Mouse (Mus musculus) gonadal fat pad, adult 2 months (tissue): ENCODE measurements around the gene Clec2l. TPM values are rescaled to one million over a fixed set of nuclear protein-coding genes. Genes with fewer than 3 reads are reported as not detected.

Experiments used
- DNase-seq: peaks from one replicate; pipeline ENCODE4 v3.0.0-alpha.2; 2012; ENCODE audit warnings: low read depth
- polyA plus RNA-seq: library from polyadenylated mRNA; depleted of rRNA; stranded (reverse); fragments of >200 nt; gene quantifications from 2 replicates; pipeline ENCODE4 v1.2.3, GENCODE M21; 2012; rRNA removed

The Clec2l gene
- 38.3 and 43.5 TPM in 2 replicates for polyA plus RNA-seq

DNA sequence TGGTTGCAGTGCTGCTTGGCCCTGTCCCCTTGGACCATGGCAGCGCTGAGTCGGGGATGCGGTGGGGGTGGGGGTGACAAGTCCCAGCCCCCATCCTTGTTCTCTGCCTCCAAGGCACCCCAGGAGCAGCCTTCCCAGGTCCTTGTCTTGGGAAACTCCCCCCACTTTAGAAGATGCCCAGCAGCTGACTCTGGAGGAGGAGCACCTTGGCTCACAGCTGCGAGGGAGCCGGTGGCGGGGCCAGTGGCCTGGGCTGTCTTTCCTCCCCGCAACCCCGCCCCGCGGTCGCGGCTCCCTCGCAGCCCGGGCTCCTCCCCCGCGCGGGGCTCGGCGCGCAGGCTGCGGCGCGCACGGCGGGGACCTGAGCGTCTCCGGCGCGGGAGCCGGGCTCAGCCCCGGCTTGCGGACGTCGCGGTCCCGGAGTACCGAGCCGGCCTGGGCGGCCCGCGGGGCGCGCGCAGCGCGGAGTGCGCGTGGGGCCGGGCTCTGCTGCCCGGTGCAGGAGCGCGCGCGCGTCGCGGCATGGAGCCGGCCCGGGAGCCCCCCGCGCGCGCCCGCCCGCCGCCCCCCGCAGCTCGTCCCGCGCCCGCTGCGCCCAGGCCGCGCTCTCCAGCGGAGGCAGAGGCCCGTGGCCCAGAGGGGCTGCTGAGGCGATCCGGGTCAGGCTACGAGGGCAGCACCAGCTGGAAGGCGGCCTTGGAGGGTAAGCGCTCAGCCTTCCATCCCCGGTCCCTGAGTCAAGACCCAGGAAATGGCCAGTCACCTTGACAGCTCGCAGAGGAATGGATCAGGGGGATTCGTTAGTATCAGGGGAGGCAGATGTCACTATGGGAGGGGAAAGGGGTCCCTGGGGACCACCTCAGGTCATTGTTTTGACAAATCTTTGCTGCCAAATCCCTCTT lies at the start of gene Clec2l:
Clec2l (plus strand) TSS at position 356 of the 902 bp plus-strand sequence.
- DNase-seq, result no peak

DNA sequence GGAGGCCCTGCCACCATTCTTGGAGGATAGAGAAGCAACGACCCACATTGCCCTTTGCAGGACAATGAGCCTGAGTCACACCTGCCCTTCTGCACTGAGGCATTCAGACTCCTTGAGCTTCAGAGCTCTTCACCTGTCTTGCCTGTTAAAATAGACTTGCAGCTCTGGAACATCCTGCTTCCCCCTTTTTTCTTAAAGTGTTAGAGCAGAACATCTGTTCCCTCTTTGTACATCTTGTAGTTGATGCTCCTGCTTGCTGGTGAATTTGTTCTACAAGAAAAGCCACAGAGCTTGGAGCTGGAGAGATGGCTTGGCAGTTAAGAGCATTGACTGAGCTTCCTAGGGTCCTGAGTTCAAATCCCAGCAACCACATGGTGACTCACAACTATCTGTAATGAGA lies 40.5 kb upstream of the Clec2l start:
- no peak for DNase-seq

DNA sequence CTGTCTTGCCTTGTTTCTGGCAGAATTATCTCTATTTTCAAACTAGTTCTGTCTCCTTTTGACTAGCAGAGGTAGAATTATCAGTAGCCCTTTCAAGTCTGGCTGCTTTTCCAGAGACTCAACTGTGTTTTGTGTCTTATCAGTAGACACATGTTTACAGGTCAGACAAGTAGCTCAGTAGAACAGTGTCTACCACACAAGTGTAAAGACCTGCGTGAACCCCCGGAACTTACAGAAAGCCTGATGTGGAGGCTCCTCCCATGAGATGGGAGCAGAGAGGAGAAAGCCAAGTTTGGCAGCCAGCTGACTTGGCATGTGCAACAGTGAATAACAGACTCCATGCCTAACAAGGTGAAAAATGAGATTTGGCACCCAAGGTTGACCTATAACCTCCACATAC lies 39.4 kb upstream of the Clec2l start:
- no peak for DNase-seq

DNA sequence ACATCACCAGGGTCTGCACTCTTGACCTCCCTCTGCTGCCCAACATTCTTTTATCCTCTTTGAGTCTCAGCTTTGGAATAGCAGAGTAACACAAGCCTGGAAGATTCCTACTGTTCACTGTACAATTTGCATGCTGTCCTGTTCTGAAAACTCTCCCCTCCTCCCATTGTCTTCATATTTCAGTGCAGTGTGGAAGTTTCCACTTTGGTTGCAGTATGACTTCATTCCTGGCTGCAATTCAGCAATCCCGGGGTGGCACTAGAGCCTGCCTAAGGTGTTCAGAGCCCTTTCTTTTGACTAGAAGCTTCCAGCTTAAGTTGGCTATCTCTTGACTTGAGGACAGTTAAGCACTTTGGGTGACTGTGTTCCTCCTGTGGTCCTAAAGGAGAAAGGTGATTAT lies 38.4 kb upstream of the Clec2l start:
- DNase-seq, result no peak

DNA sequence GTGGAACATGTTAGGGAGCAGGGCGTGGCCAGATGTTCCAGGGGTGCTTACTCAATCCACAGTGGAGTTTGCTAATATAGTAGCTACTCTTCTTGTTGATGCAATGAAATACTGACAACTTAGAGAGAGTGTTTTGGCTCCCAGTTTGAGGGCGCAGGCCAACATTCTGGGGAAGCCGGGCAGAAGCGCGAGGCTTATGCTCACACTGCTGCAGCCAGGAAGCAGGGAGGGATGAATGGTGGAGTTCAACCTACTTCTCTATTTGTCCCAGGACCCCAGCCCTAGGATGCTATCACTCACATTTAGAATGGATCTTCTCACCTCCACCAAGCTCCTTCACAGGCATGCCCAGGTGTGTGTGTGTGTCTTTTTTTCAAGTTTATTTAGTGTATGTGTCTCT lies 36.8 kb upstream of the Clec2l start:
- no peak for DNase-seq

DNA sequence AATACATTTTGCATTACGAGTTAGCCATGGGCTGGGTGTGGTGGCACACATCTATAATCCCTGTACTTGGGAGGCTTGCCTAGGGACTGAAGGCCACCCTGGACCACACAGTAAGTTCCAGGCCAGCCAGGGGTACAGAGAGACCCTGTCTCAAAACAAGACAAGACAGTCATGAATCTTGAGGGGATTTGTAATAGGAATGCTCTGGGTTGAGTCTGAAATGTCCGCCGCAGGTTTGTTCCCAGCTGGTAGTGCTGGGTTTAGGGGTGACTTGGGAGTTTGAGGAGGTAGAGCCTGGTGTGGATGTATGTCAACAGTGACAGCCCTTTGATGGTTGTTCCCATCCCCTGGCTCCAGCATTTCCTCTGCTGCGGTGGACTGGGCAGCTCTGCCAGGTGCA lies 35.8 kb upstream of the Clec2l start:
- no peak for DNase-seq

DNA sequence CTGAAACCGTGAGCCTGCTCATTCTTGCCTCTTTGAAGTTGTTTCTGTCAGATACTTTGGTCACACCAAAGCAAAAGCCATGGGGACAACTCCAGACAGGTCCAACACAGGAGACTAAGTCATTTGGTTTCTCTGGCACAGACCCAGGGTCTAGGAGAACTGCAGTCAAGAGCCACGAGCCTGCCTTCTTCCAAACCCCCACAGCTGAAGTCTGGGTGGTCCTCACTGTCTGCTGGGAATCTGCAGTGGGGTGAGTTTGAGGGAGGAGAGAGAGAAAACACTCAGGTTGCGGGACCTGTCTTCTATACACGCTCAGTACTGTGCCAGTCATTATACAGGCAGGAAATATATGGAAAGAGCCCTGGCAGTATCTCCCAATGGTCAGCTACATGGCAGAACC lies 35.4 kb upstream of the Clec2l start:
- no peak for DNase-seq

DNA sequence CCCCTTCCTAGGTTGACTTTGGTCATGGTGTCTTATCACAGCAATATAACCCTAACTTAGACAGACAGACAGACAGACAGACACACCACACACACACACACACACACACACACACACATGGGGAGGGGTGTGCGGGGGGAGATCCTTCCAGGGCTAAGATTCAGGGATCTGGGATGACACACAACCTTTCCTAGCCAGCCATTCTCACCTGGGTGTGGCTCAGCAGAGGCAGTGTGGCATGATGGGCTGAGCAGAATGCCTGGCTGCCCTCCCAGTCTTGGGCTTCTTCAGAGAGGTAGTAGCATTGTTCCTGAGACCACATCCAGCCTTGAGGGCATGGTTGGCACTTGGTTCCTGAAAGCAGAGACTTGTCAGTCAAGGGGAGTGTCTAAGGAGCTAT lies 33.3 kb upstream of the Clec2l start:
- DNase-seq, result no peak

DNA sequence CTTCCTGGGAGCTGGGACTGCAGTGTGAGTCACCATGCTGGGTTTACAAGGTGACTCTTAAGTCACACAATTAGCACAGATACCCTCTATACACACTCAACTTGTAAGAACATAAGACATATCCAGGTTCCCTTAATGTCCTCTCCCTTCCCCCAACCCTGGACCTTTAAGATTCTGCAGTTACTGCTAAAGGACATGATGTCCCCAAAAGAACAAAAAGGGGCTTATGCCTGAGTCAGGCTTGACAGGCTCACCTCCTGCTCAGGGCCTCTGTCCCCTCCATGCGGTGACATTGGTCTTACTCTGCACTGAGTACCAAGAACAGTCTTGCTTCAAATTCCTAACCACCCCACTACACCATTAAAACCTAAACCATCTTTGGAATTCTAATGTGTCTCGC lies 30.0 kb upstream of the Clec2l start:
- no peak for DNase-seq

DNA sequence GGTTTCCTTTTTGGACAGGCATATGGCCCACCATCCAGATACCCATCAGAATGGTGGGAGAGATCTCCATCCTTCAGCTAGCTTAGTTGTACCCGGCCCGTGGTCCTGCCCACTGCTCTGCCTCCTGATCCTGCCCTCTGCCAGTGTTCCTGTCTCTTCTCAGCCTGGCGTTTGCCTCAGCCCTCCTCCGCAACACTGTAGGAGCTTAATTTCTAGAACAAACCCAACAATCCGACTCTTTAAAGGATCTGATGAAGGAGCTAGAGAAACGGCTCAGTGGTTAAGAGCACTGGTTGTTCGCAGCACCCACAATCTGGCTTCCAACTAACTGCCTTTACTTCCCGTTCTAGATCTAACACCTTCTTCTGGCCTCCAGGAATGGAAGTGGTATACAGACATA lies 28.4 kb upstream of the Clec2l start:
- DNase-seq, result no peak

DNA sequence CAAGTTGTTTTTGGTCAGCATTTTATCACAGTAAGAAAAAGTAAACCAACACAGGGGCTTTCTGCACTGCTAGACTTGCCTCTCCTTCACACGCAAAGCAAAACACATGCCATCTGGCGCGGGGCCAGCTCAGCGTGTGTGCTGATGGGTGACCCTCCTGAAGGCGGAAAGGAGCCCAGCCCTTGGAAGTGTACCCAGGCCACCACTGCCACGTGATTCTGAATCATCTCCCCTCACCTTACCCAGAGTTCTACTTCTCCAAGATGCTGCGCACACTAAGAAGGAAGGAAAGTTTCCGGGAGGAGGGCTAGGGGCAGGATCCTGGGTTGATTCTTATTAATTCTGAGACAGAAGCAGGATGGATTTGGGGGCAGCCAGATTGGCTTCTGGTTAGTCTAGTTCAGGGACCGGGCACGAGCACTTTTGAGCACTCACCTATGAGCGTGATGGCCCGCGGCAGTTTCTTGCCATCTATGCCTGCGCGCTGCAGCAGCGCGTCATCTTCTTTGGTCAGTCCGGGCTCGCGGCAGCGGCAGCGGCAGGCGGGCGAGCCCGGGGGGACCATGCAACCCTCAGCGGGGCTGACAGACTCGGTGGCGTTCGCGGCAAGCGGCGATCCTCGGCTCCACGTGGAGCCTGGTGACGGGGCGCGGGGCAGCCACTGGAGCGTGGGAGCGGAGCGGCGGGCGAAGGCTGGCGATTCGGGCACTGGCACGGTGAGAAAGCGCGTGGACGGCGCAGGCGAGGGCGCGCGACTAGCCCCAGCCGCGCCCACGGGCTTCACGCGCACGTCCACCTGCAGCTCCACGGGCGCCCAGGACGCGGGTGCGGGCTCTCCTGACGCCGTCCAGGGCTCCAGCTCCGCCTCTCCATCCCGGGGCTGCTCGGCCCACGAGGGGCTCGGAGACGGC lies 26.7 kb upstream of the Clec2l start:
- DNase-seq, result no peak

DNA sequence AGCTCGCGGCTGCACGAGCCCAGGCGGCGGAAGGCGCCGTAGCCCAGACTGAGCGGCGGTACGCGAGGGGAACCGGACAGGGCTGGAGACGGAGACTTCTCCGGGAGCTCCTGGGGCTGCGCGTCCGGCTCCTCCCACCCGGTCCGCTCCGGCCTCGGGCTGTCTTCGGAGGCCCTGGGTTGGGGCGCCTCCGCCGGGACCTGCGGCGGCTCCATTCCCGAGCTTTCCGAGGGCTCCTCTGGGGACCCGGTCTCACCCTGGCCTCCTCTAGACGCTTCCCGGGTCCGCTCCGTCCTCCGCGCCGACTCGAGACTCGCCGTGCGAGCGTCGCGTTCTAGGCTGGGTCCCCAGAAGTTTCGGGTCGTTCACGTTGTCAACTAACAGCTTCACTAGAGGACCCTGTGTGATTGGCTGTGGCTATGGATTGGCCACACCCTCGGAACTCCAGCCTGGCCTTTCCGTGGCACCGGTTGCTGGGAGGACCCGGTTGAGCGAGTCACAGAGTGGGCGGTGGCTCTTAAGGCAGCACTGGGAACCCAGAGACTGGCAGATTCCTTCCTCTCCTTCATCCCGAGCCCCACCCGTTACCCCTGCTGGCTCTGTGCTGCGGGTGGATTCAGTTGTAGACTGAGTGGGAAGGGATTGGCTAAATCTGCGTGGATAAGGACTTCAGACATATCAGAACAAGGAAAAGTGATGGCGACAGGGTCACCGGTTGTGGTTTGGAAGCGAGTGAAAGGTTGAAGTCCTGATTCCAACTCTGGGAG lies 25.8 kb upstream of the Clec2l start, which contains the start of gene Klrg2:
Klrg2 (minus strand) TSS at position 391 of the 767 bp plus-strand sequence.
- no peak for DNase-seq

DNA sequence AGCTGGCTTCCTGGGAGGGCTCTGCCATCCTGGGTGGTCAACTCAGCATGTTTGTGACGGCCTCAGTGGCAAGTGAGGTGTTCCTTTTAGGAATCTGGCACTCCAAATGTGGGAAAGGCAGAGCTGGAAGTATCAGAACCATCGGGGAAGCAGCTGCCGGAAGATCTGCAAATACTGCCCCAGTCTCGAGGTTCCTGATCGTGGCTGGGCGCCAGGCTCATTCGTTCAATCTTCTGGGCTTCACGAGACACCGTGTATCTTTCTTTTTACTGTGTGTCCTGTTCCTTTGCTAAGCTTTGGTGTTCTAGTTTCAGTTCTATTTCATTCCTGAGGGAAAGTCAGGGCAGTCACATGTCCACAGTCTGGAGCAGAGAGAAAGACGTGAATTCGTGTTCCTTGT lies 22.5 kb upstream of the Clec2l start:
- DNase-seq, result no peak

DNA sequence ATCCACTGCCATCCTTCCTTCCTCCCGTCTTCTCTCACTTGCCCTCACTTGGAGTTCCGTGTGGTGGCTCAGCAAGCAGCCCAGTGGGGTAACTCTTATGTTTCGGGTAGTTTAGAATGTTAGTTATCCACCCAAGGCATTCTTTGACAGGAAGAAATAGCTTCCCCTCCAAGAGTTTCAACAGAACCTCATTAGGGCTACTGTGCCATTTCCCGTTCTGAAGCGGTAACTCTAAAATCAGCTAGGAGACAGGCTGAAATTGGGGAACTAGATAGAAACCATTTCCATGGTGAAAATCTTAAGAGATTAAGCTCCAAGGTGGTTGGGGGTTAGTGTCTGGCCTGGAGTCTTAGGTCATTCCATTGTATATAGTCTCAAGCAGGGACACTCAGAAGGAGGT lies 21.6 kb upstream of the Clec2l start:
- no peak for DNase-seq

DNA sequence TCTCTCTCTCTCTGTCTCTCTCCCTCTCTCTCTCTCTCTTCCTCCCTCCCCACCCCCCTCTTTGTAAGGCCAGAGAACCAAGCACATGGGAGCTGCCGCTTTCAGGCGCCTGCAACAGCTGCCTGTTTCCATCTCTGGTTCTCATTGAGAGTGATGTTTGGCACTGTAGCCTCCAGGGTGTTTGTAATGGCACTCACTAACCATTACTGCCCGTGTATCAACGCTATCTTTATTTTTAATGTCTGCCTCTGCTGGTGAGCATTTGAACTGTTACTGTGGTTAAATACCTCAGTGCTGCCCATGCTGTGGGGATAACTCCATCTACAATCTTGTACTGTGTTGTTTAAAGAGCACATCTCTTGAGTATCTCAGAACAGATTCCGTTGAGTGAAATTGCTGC lies 21.2 kb upstream of the Clec2l start:
- no peak for DNase-seq

DNA sequence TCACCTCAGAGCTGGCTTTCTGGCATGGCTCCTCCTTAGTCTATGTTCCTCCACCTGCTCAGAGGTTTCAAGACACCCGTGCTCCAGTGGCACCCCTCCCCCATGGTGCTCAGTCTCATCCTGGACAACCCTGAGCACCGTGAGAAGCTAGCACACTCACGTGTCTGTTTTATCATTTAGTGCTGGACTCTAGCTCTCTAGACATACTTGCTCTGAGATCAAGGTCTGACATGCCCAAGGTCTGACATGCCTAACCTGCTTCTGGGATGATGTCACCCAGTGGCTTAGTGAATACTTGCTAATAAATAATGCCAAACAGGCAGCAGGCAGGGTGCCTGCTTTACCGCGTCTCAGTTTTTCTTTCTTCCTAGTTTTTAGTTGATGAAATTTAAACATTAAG lies 20.3 kb upstream of the Clec2l start:
- DNase-seq, result no peak

DNA sequence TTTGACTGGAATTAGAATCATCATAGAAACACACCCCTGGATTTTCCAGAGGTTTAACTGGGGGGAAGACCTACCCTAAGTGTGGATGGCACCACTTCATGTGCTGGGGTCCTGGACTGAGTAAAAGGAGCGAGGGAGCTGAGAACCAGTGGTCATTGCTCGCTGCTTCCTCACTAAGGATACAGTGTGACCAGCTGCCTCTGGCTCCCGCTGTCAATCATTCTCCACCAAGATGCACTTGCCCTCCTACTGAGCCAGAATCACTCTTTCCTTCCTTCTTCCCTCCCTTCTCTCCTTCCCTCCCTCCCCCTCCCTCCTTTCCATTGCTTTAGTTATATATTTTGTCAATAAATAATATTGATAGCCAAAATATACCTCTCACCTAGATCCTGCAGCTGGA lies 19.8 kb upstream of the Clec2l start:
- no peak for DNase-seq

DNA sequence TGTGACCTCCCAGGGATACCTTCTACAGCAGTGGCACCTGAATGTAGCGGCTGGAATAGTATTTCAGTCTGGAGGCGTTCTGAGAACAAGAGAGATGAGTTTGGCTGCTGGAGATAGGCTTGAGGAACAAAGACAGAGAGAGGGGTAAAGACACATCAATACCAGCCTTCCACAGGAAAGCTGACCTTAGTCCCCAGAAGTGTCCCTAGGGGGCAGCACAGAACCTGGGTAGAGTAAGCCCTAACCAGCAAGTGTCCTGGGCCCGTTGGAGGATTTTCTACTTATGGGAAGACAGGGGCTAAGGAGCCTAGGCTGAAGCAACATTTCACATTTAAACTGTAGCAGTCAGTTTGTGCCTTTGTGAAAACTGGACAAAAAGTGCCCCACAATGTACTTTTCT lies 13.3 kb upstream of the Clec2l start:
- DNase-seq, result no peak

DNA sequence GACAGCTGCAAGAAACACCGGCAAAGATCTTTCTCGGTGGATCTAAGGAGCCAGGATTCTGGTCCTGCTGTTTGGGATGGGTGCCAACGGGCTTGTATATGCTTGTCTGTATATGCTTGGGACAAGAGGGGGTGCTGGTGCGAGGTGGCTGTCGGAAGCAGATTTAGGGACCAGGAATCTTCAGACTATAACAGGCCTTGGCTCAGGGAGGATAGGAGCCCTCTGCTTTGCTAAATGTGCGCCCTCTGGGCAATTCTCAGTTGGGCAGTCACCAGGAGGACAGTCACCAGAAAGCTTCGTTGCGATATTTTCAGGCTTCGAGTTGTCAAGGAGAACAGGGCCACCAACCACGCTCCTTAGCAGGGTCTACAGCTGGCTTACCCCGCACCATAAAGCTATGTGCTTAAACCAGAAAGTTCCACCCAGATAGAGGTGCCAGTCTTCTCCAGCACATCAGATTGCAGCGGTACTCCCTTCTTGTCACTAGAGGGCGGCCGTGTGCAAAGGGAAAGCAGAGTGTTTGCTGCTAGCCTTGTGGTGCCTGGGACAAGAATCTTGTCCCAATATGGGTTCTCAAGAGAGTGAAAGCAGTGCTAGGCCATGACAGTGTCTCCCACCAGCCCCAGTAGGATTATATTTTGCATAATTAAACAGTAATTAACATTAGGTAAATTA lies 12.5 kb upstream of the Clec2l start:
- no peak for DNase-seq

DNA sequence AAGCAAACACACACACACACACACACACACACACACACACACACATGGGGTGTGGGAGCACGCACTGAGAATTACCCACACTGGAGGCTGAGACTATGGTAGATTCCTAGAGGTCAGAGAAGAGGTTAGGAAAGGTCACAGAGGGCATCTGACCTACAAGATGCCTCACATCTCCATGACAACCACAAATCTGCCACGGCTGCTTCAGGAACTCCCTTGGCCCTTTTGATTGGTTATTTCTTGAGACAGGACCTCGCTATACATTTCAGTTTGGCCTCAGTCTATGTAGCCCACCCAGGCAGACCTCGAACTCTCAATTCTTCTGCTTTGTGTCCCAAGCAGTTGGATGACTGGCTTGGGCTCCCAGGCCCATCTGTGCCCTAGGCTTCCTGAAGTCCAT lies 1.2 kb upstream of the Clec2l start:
- no peak for DNase-seq

DNA sequence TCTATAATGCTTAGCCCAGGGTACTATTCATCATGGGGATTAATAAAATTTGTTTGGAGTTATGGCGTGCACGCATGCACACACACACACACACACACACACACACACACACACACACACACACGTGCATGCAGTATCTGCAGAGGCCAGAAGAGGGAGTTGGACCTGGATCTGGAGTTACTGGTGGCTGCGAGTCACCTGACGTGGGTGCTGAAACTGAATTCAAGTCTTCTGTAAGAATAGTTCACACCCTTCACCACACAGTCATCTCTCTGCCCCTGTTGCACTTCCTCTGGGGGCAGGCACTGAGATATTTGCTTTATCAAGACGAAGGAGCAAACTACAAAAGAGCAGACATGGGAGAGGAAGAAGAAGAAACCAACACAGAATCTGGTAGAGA lies 6.7 kb downstream of the Clec2l start:
- DNase-seq, result no peak
